Mouse (Mus musculus): ENCODE measurements around the gene Mrpl49.

Gene Mrpl49

GRCm38 (mm10) chr19:6037695-6038094 lies 19.9 kb downstream of the Mrpl49 start:
- no peak for DNase-seq (ENCODE audit: low spot score)

GRCm38 (mm10) chr19:6035966-6036585 lies 21.5 kb downstream of the Mrpl49 start:
- DNase-seq (ENCODE audit: low spot score) = no peak

- no peak for DNase-seq (ENCODE audit: low spot score)
These were observed 26.9 kb downstream of the Mrpl49 start for GRCm38 (mm10) chr19:6030520-6031280.

- no peak for DNase-seq (ENCODE audit: low spot score)
These were observed 28.2 kb downstream of the Mrpl49 start for GRCm38 (mm10) chr19:6029426-6029825.

GRCm38 (mm10) chr19:6028991-6029390 lies 28.6 kb downstream of the Mrpl49 start:
- DNase-seq (ENCODE audit: low spot score) = no peak

- DNase-seq (ENCODE audit: low spot score) = no peak
These were observed 33.7 kb downstream of the Mrpl49 start for GRCm38 (mm10) chr19:6023930-6024329.

GRCm38 (mm10) chr19:6023059-6023458 lies 34.5 kb downstream of the Mrpl49 start:
- DNase-seq (ENCODE audit: low spot score) = no peak

GRCm38 (mm10) chr19:6020276-6020675 lies 37.3 kb downstream of the Mrpl49 start:
- DNase-seq (ENCODE audit: low spot score) = no peak

- DNase-seq (ENCODE audit: low spot score) = peak; percentile 89
These were observed 39.2 kb downstream of the Mrpl49 start for GRCm38 (mm10) chr19:6018142-6019089.

- DNase-seq (ENCODE audit: low spot score) = no peak
These were observed 41.1 kb downstream of the Mrpl49 start for GRCm38 (mm10) chr19:6016532-6016931.

GRCm38 (mm10) chr19:6015511-6016315 lies 41.9 kb downstream of the Mrpl49 start, which contains the start of gene Capn1:
Capn1 (minus strand) TSS chr19:6015897.
- DNase-seq (ENCODE audit: low spot score) = peak; percentile 74

- DNase-seq (ENCODE audit: low spot score) = no peak
These were observed 42.5 kb downstream of the Mrpl49 start for GRCm38 (mm10) chr19:6014991-6015510.

- no peak for DNase-seq (ENCODE audit: low spot score)
These were observed 43.9 kb downstream of the Mrpl49 start for GRCm38 (mm10) chr19:6013691-6014090.

- DNase-seq (ENCODE audit: low spot score) = no peak
These were observed 48.4 kb downstream of the Mrpl49 start for GRCm38 (mm10) chr19:6009137-6009536.

GRCm38 (mm10) chr19:6007013-6007412 lies 50.6 kb downstream of the Mrpl49 start:
- no peak for DNase-seq (ENCODE audit: low spot score)

GRCm38 (mm10) chr19:6005541-6005940 lies 52.0 kb downstream of the Mrpl49 start:
- no peak for DNase-seq (ENCODE audit: low spot score)
